Mouse (Mus musculus) liver, postnatal 0 days (tissue): ENCODE measurements around the gene Naip6.
"Not testable (repeated sequence)": the region's sequence is repeated elsewhere in the genome, so short reads cannot be mapped to it uniquely, and the experiment has no call there.

Experiments
- CTCF ChIP-seq: sonication (generic); IDR thresholded peaks from 2 replicates; pipeline ENCODE4 v1.5.1; 2016; ENCODE audit warnings: antibody characterized with exemption, low read depth
- EP300 ChIP-seq: IDR thresholded peaks from 2 replicates; pipeline ENCODE4 v1.6.1; 2016; ENCODE audit warnings: antibody characterized with exemption, low read depth, mild to moderate bottlenecking

GRCm38 (mm10) chr13:100246223-100246622 is 71.3 kb downstream of the Naip6 start, which contains the start of gene Naip5:
- not testable (repeated sequence) for TF ChIP-seq CTCF, EP300
